Mouse (Mus musculus) midbrain, embryonic 13.5 days (tissue): ENCODE measurements at regions not wholly inside any gene's neighbourhood (a gene's known extent, or its start where the extent isn't known, plus 50 kb on each side); places are given as distances from the start of the nearest gene placed in this dataset.

Experiments
- ATAC-seq: fragments of 200-750 bp; cut with Nextera tagmentation; 2 replicates; pipeline ENCODE4 v1.8.0; 2017; ENCODE audit warnings: mild to moderate bottlenecking, moderate TSS enrichment, moderate library complexity
- H3K27ac ChIP-seq: fragments of 300-500 bp; sonication (generic); 2 replicates; pipeline ENCODE4 v1.5.1; 2015; ENCODE audit warnings: inconsistent platforms, mild to moderate bottlenecking, moderate library complexity
- H3K27me3 ChIP-seq: fragments of 300-500 bp; sonication (generic); 2 replicates; pipeline ENCODE4 v1.6.1; 2015; ENCODE audit warnings: mild to moderate bottlenecking, inconsistent platforms
- H3K36me3 ChIP-seq: fragments of 300-500 bp; sonication (generic); 2 replicates; pipeline ENCODE4 v1.6.1; 2015; ENCODE audit warnings: mild to moderate bottlenecking, inconsistent platforms
- H3K4me1 ChIP-seq: fragments of 300-500 bp; sonication (generic); replicated peaks from 2 replicates; pipeline ENCODE4 v1.6.1; 2015; ENCODE audit warnings: inconsistent platforms
- H3K4me2 ChIP-seq: fragments of 300-500 bp; sonication (generic); replicated peaks from 2 replicates; pipeline ENCODE4 v1.6.1; 2015; ENCODE audit warnings: moderate library complexity, mild to moderate bottlenecking, inconsistent platforms
- H3K4me3 ChIP-seq: fragments of 300-500 bp; sonication (generic); replicated peaks from 2 replicates; pipeline ENCODE4 v1.5.1; 2015; ENCODE audit warnings: mild to moderate bottlenecking, inconsistent platforms
- H3K9ac ChIP-seq: fragments of 300-500 bp; sonication (generic); replicated peaks from 2 replicates; pipeline ENCODE4 v1.6.1; 2015; ENCODE audit warnings: mild to moderate bottlenecking, inconsistent platforms
- H3K9me3 ChIP-seq: fragments of 300-500 bp; sonication (generic); 2 replicates; pipeline ENCODE4 v1.6.1; 2016; ENCODE audit warnings: mild to moderate bottlenecking, inconsistent platforms
- WGBS: fragments of 180-500 bp; shearing (Covaris S2); methylation state at CpG from one replicate; pipeline ENCODE4 v1.1.7; 2015; 5-methylcytosine and 5-hydroxymethylcytosine counted together

GRCm38 (mm10) chr2:167792330-167792729 is 102.7 kb upstream of the Tmem189 start:
- no peaks in the 10 kb centered on the region for H3K9me3 ChIP-seq
- no peak overlapping the region for H3K9ac ChIP-seq
- H3K36me3 ChIP-seq: no peaks in the 10 kb centered on the region
- H3K4me3 ChIP-seq: no peak overlapping the region
- no peak for ATAC-seq
- 61% methylated on average over 3 of the region's 3 CpGs for WGBS
- H3K4me1 ChIP-seq: no peaks in the 10 kb centered on the region
- H3K27me3 ChIP-seq: no peaks in the 10 kb centered on the region
- no peak overlapping the region for H3K4me2 ChIP-seq
- no peak overlapping the region for H3K27ac ChIP-seq

DNA sequence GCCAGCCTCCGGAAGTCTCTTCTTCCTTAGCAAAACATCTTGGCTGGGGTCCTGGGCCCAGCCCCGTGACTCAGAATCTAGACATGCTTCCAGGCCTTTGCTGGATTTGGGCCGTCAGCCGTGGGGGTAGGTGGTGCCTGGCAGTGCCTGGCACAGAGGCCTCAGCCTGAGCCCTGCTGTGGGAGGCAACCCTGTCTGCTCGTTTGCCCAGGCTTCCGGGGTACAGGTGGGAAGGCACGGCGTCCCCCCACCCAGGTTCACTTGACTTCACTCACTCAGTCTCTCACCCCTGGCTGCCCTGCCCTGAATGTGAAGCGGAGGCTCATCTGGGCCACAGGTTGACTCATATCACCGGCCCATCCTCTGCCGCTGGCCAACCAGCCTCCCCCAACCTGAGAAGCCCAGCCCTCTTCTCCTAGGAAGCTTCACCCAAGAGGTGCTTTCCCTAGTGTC is 99.9 kb upstream of the Tmem189 start:
- Histone ChIP-seq H3K4me2 (no peak overlapping the region), H3K4me3 (no peak overlapping the region), H3K27me3 (no peaks in the 10 kb centered on the region), H3K36me3 (no peaks in the 10 kb centered on the region), H3K4me1 (no peaks in the 10 kb centered on the region), H3K27ac (no peak overlapping the region), H3K9ac (no peak overlapping the region), H3K9me3 (no peaks in the 10 kb centered on the region)
- WGBS: 88% methylated on average over 11 of the region's 11 CpGs
- ATAC-seq: no peak

DNA sequence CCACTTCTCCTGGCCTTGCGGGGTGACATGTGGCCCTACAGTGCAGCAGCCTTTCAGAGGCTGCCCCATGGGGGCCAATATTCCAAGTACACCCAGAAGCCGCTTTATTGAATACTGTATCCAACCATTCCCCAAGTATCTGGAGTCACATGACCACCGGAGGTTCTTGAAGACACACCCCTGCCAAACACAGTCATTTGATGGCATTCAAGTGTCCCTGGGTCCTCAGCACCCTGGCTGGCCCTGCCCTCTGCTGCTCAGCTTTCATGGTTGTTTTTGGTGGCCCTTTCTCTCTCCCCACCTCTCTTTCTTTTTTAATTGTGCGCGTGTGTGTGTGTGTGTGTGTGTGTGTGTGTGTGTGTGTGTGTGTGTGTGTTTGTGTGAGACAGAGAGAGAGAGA is 97.3 kb upstream of the Tmem189 start:
- ATAC-seq: no peak
- Histone ChIP-seq H3K36me3 (no peaks in the 10 kb centered on the region), H3K27me3 (no peaks in the 10 kb centered on the region), H3K27ac (no peak overlapping the region), H3K4me3 (no peak overlapping the region), H3K4me1 (peaks cover 10% of the 10 kb centered on the region), H3K9me3 (no peaks in the 10 kb centered on the region), H3K4me2 (no peak overlapping the region), H3K9ac (no peak overlapping the region)
- 90% methylated on average over 4 of the region's 5 CpGs for WGBS

- Histone ChIP-seq H3K27me3 (0 out of 2 replicates have a peak, but pooled peaks cover 4% of the 10 kb centered on the region), H3K4me3 (no peak overlapping the region), H3K4me1 (peaks cover 10% of the 10 kb centered on the region), H3K36me3 (no peaks in the 10 kb centered on the region), H3K9me3 (no peaks in the 10 kb centered on the region), H3K9ac (no peak overlapping the region), H3K4me2 (no peak overlapping the region), H3K27ac (no peak overlapping the region)
- no peak for ATAC-seq
- WGBS: 94% methylated on average over 13 of the region's 13 CpGs
These were observed 94.7 kb upstream of the Tmem189 start for GRCm38 (mm10) chr2:167784353-167784752.

GRCm38 (mm10) chr2:167783374-167783773 is 93.8 kb upstream of the Tmem189 start:
- Histone ChIP-seq H3K4me2 (no peak overlapping the region), H3K4me3 (no peak overlapping the region), H3K27me3 (0 out of 2 replicates have a peak, but pooled peaks cover 4% of the 10 kb centered on the region), H3K9ac (no peak overlapping the region), H3K36me3 (no peaks in the 10 kb centered on the region), H3K4me1 (peaks cover 13% of the 10 kb centered on the region), H3K9me3 (no peaks in the 10 kb centered on the region), H3K27ac (no peak overlapping the region)
- WGBS: 77% methylated on average over 3 of the region's 3 CpGs
- no peak for ATAC-seq

- ATAC-seq: no peak
- H3K4me1 ChIP-seq: peaks cover 23% of the 10 kb centered on the region
- no peak overlapping the region for H3K4me3 ChIP-seq
- H3K36me3 ChIP-seq: no peaks in the 10 kb centered on the region
- 33% methylated on average over 27 of the region's 27 CpGs for whole genome bisulfite sequencing
- no peak overlapping the region for H3K4me2 ChIP-seq
- no peak overlapping the region for H3K9ac ChIP-seq
- no peaks in the 10 kb centered on the region for H3K9me3 ChIP-seq
- H3K27ac ChIP-seq: no peak overlapping the region
- 0 out of 2 replicates have a peak, but pooled peaks cover 4% of the 10 kb centered on the region for H3K27me3 ChIP-seq
These were observed 92.8 kb upstream of the Tmem189 start for GRCm38 (mm10) chr2:167782231-167782999.

GRCm38 (mm10) chr2:167781496-167781895 is 91.9 kb upstream of the Tmem189 start:
- no peaks in the 10 kb centered on the region for H3K36me3 ChIP-seq
- no peak for ATAC-seq
- H3K27ac ChIP-seq: no peak overlapping the region
- H3K4me1 ChIP-seq: peaks cover 32% of the 10 kb centered on the region
- peaks cover 6% of the 10 kb centered on the region; the same call in 1 of the 2 replicates for H3K27me3 ChIP-seq
- H3K4me3 ChIP-seq: no peak overlapping the region
- H3K4me2 ChIP-seq: no peak overlapping the region
- 79% methylated on average over 13 of the region's 13 CpGs for WGBS
- H3K9ac ChIP-seq: no peak overlapping the region
- H3K9me3 ChIP-seq: no peaks in the 10 kb centered on the region

- Histone ChIP-seq H3K4me2 (no peak overlapping the region), H3K9ac (peak overlapping the region; percentile 72; the same call in 1 of the 2 replicates), H3K9me3 (no peaks in the 10 kb centered on the region), H3K4me1 (peaks cover 35% of the 10 kb centered on the region), H3K4me3 (no peak overlapping the region), H3K27me3 (peaks cover 11% of the 10 kb centered on the region; the same call in 1 of the 2 replicates), H3K27ac (no peak overlapping the region), H3K36me3 (no peaks in the 10 kb centered on the region)
- no peak for ATAC-seq
- WGBS: 72% methylated on average over 10 of the region's 10 CpGs
These were observed 89.1 kb upstream of the Tmem189 start for GRCm38 (mm10) chr2:167778691-167779090.

DNA sequence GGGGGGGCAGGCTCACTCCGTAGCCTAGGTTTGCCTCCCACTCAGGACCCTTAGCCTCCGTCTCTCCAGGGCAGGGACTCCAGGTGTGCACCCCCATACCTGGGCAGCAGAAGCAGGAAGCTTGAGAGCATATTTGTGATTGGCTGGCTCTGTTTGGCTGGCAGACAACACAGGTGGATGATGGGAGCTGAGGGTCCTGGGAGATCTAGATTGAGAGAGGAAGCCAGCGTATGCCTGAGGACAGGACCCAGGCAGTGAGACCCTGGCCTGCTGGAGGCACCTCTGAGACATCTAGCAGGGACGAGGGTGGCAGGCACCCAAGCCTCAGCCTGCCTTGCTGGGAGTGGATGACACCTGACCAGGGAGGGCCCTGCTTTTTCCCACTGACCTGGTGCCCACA is 88.6 kb upstream of the Tmem189 start:
- H3K4me1 ChIP-seq: peaks cover 35% of the 10 kb centered on the region
- peaks cover 11% of the 10 kb centered on the region; the same call in 1 of the 2 replicates for H3K27me3 ChIP-seq
- WGBS: 65% methylated on average over 4 of the region's 4 CpGs
- peak overlapping the region; percentile 90 for H3K4me2 ChIP-seq
- no peaks in the 10 kb centered on the region for H3K36me3 ChIP-seq
- H3K9ac ChIP-seq: peak overlapping the region; percentile 72; the same call in 1 of the 2 replicates
- peak overlapping the region; percentile 54; the same call in 1 of the 2 replicates for H3K4me3 ChIP-seq
- H3K27ac ChIP-seq: 0 out of 2 replicates have a peak overlapping the region, but pooled peaks have one; percentile 58
- no peaks in the 10 kb centered on the region for H3K9me3 ChIP-seq
- no peak for ATAC-seq

GRCm38 (mm10) chr2:167777331-167778085 is 87.9 kb upstream of the Tmem189 start:
- peak; percentile 79 for ATAC-seq
- peak overlapping the region; percentile 54 for H3K4me3 ChIP-seq
- H3K4me1 ChIP-seq: peaks cover 30% of the 10 kb centered on the region
- peak overlapping the region; percentile 72 for H3K9ac ChIP-seq
- no peaks in the 10 kb centered on the region for H3K36me3 ChIP-seq
- peak overlapping the region; percentile 58 for H3K27ac ChIP-seq
- H3K4me2 ChIP-seq: peak overlapping the region; percentile 90
- 3% methylated on average over 33 of the region's 33 CpGs for WGBS
- H3K27me3 ChIP-seq: peaks cover 11% of the 10 kb centered on the region; the same call in 1 of the 2 replicates
- H3K9me3 ChIP-seq: no peaks in the 10 kb centered on the region

DNA sequence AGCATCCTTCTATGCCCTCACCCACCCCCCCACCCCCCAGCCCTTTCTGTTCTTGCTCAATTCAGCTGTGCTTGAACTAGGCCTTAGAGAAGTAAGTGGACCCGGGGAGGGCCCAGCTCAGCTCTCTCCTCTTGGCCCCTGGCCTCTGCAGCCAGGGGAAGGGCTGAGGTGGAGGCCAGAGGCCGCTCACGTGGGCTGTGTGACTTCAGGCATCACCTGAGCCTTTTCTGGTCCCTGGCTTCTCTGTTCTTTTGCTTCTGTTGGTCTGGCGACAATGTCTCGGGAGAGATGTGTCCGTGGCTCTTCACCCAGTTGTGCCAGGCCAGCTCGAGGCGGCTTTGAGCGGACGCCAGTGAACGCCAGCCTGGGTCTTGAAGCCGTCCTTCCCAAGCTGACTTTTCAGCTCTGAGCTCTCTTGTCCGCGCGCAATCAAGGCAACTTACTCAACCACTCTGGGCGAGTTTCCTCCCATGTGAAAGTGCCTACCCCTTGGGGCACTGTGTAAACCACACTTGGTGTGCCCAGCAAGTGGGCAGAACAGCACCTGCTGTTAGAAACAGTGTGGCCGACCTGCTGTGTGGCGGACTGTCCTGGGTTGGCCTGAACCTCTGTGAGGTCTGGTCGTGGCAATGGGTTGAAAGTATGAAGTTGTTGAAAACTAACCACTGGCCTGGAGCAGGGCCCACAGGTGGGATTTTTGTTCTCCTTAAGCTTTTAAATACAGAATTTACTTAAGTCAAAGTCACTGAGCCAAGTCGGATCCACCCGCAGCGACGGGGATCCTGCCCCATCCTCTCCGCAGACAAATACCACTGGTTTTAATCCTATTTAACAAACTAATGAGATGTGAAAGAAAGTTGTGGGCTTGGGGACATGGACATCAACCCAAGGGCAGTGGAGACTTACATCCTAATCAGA is 86.9 kb upstream of the Tmem189 start:
- Histone ChIP-seq H3K27ac (no peak overlapping the region), H3K9ac (no peak overlapping the region), H3K4me2 (peak overlapping the region; percentile 90), H3K36me3 (no peaks in the 10 kb centered on the region), H3K4me3 (peak overlapping the region; percentile 54; the same call in 1 of the 2 replicates), H3K9me3 (no peaks in the 10 kb centered on the region), H3K27me3 (peaks cover 8% of the 10 kb centered on the region; the same call in 1 of the 2 replicates), H3K4me1 (peaks cover 25% of the 10 kb centered on the region)
- no peak for ATAC-seq
- 54% methylated on average over 24 of the region's 24 CpGs for WGBS
